Mouse (Mus musculus) stomach, adult 2 months (tissue): Measurements from ENCODE around the gene Polr3c. TPM values are rescaled to one million over a fixed set of nuclear protein-coding genes. Genes with fewer than 3 reads are reported as not detected.

Experiments used
- polyA plus RNA-seq: library from polyadenylated mRNA; depleted of rRNA; stranded (reverse); fragments of >200 nt; gene quantifications from 2 replicates; pipeline ENCODE4 v1.2.3, GENCODE M21; 2012; rRNA removed

Gene Polr3c
- polyA plus RNA-seq, result 7.7 and 8.8 TPM in 2 replicates

GRCm38 (mm10) chr3:96727343-96727827 lies at the start of gene Polr3c, which contains the start of gene Rnf115:
TSS of gene Polr3c (minus strand) at chr3:96727628.
TSS of gene Rnf115 (plus strand) at chr3:96727664.

GRCm38 (mm10) chr3:96707903-96708683 lies 19.3 kb downstream of the Polr3c start, which contains the start of gene Nudt17:
TSS of gene Nudt17 (minus strand) at chr3:96708562.

GRCm38 (mm10) chr3:96696198-96696765 lies 31.1 kb downstream of the Polr3c start, which contains the start of gene Pias3:
TSS of gene Pias3 (plus strand) at chr3:96696384.

GRCm38 (mm10) chr3:96669727-96670468 lies 57.5 kb downstream of the Polr3c start, which contains the start of gene Ankrd35:
TSS of gene Ankrd35 (plus strand) at chr3:96670131.

Other genes with a start within 250 kb of the Polr3c start
- gene Hfe2, start 202.5 kb downstream of the Polr3c start, polyA plus RNA-seq, result 5.6 and 7.5 TPM in 2 replicates
- gene Txnip, start 169.7 kb downstream of the Polr3c start, polyA plus RNA-seq, result 353 and 474 TPM in 2 replicates
- gene Gm16253, start 150.6 kb downstream of the Polr3c start, polyA plus RNA-seq, result 0.48 TPM in 1 of 2 replicates, not detected in the other
- 4.2 and 4.9 TPM in 2 replicates for gene Polr3gl, start 133.4 kb downstream of the Polr3c start, polyA plus RNA-seq
- gene Ankrd34a, start 131.0 kb downstream of the Polr3c start, polyA plus RNA-seq, result 0.85 and 1.1 TPM in 2 replicates
- 4.0 and 6.1 TPM in 2 replicates for gene Lix1l, start 126.5 kb downstream of the Polr3c start, polyA plus RNA-seq
- gene Rbm8a, start 97.7 kb downstream of the Polr3c start, polyA plus RNA-seq, result 0.35 and 0.47 TPM in 2 replicates
- gene Pex11b, start 92.3 kb downstream of the Polr3c start, polyA plus RNA-seq, result 7.7 and 11.7 TPM in 2 replicates
- gene Gm42957, start 92.2 kb downstream of the Polr3c start, polyA plus RNA-seq, result 0.04 TPM in 1 of 2 replicates, not detected in the other
- gene Itga10, start 82.0 kb downstream of the Polr3c start, polyA plus RNA-seq, result 0.46 and 1.5 TPM in 2 replicates
- gene Ankrd35, start 57.5 kb downstream of the Polr3c start, polyA plus RNA-seq, result 2.9 and 3.7 TPM in 2 replicates
- 20.9 and 23.0 TPM in 2 replicates for gene Pias3, start 31.2 kb downstream of the Polr3c start, polyA plus RNA-seq
- gene Nudt17, start 19.1 kb downstream of the Polr3c start, polyA plus RNA-seq, result 4.9 and 6.6 TPM in 2 replicates
- 3.2 and 3.8 TPM in 2 replicates for gene Rnf115, start within 50 bp of the Polr3c start, polyA plus RNA-seq
- not detected in 2 replicates for gene Pdzk1, start 101.7 kb upstream of the Polr3c start, polyA plus RNA-seq
- 0.11 TPM in 1 of 2 replicates, not detected in the other for gene Cd160, start 101.7 kb upstream of the Polr3c start, polyA plus RNA-seq
- gene Gja5, start 177.1 kb upstream of the Polr3c start, polyA plus RNA-seq, result 0.61 and 0.68 TPM in 2 replicates
- gene Gpr89, start 177.7 kb upstream of the Polr3c start, polyA plus RNA-seq, result 3.2 and 3.5 TPM in 2 replicates
- not detected in 2 replicates for gene Gja8, start 198.4 kb upstream of the Polr3c start, polyA plus RNA-seq